Mouse (Mus musculus) gastrocnemius, postnatal 10 days (tissue): Measurements from ENCODE around the gene Nup85. TPM values are rescaled to one million over a fixed set of nuclear protein-coding genes. Genes with fewer than 3 reads are reported as not detected.
A peak's percentile ranks its signal among the peaks of the same experiment; 100 is the strongest.
"Not testable (repeated sequence)": the region's sequence is repeated elsewhere in the genome, so short reads cannot be mapped to it uniquely, and the experiment has no call there.

ENCODE experiments used
- DNase-seq: peaks from one replicate; pipeline ENCODE4 v3.0.0; 2021; ENCODE audit warnings: mixed read lengths
- long read RNA-seq, 2 experiments: library from polyadenylated mRNA; stranded (forward); transcript quantifications; one replicate each; pipeline ENCODE4 v2.0.0; 2021
- total RNA-seq, 2 experiments: library from RNA; stranded (reverse); gene quantifications; 2 replicates each; pipeline ENCODE4 v1.2.3; 2021

Gene Nup85
- 10 to 100 TPM; 23.5 to 33.2 TPM for total RNA-seq
- long read RNA-seq, experiment 1, transcript Nup85-201 (19 exons, 2,230 nt): major isoform, 30 of 46 reads
- long read RNA-seq, experiment 1, partial matches to known transcripts: 6 of 46 reads
- long read RNA-seq, experiment 1, other reads (novel, unspliced or antisense): 10 of 46 reads
- long read RNA-seq, experiment 2, transcript Nup85-201 (19 exons, 2,230 nt): major isoform, 37 of 46 reads
- long read RNA-seq, experiment 2, partial matches to known transcripts: 6 of 46 reads
- long read RNA-seq, experiment 2, other reads (novel, unspliced or antisense): 3 of 46 reads

DNA sequence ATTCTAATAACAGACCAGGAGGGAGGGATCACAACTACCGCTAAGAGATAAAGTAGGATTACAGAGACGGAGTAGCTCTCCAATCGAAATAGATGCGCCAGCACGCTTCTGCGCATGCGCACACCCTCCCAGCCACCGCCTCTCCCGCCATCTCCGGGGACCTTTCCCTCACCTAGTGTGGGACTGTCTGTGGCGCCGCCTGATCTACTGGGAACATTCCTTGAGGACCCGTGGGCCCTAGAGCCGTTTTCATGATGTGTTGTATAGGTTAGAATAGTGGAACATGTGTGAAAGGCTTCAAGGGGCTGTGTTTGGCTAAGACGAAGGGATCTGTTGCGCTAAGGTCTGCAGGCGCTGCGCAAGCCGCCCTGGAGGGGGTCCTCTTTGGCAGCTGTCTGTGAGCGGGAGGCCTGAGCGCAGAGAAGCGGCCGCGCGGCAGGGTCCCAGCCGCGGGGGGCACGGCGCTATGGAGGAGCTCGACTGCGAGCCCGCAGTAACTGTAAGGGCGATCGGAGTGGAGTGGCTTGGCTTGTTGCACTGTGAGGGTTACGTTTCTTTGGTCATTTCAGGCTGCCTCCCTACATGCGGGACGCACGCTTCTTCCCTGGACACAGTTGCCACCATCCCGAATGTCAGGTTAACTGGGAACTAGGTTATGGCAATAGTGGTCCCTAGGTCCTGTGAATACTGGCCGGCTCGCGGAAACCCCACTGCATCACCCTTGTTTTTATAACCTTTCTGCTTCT, at the start of gene Nup85:
Gene Nup85 (plus strand): TSS at position 371 of the 746 bp plus-strand sequence.
- DNase-seq: peak; percentile 99

DNA sequence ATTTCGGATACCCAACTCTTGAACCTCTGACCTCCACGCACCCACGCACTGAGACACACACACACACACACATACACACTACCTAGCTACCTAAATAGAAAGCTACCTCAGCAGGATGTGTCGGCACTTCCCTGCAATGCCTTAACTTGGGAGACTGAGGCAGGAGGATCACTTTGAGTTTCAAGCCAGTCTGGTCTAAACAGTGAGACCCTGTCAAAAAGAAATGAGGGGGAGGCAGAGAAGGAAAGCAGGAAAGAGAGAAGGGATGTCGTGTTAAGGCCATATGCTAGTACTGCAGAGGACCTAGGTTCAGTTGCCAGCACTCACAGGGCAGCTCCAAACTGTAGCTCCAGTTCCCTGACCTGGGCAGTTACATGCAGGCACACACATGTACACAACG, 49.2 kb upstream of the Nup85 start:
- DNase-seq: no peak

DNA sequence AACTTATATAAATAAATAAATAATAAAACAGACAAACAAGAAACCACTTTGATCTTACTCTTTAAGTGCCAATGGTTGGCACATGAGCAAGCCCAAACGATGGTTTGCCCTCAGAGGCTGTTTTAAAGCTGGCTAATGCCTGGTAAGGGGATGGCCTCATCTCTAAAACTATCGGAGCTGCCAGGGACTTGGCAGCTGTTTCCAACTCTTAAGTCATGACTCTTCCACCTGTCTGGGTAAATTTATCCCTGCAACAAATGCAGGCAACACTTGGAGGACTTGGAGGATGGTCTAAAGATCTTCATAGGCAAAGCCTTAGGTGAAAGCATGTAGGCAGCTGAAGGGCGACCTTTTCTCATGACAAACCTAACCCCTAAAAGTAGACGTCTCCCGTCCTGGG, 47.3 kb upstream of the Nup85 start:
- DNase-seq: no peak

DNA sequence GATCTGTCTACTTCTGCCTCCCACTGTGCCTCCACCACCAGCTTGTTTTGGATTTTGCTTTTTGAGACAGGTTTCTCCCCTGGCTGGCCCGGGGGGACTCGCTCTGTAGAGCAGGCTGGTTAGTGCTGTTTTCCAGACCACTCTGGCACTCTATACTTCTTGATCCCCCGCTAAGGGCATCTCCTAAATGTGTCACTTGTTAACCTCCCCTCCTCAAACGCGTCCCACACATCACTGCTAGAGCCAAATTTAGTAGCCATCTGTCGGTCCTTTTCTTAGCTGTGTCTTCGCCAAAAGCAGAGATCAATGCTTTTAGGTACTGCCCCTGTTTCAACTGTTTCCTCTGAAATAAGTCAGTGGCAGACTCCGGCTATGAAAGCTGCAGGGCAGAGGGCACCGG, 45.5 kb upstream of the Nup85 start:
- DNase-seq: no peak

DNA sequence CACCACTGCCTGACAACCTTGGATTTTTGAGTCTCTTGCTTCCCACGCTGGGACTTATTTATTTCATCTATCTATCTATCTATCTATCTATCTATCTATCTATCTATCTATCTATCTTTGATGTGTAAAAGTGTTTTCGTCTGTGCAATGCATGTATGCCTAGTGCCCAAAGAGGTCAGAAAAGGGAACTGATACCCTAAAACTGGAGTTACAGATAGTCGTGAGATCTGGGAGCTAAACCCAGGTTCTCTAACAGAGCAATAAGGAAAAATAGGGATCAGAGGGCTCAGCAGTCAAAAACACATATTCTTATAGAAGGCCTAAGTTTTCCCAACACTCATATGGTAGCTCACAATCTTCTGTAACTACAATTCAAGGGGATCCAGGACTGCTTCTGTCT, 44.7 kb upstream of the Nup85 start:
- no peak for DNase-seq

DNA sequence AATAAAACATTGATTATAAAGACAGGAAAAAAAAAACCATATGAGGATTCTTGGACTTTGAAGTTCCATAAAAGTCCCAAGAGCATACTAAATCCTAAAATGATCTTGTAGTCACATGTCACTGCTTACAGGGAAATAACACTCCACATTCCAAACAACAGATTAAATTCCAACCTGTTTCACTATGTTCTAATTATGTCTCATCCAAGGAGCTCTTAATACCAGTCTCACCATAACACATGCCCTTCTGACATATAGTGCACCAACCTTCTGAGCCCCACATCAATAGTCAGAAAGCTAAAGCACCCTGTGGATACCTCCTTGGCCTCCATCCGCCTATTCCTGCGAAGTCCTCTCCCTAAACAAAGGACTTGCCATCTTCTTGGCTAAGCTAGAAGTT, 44.0 kb upstream of the Nup85 start:
- DNase-seq: no peak

DNA sequence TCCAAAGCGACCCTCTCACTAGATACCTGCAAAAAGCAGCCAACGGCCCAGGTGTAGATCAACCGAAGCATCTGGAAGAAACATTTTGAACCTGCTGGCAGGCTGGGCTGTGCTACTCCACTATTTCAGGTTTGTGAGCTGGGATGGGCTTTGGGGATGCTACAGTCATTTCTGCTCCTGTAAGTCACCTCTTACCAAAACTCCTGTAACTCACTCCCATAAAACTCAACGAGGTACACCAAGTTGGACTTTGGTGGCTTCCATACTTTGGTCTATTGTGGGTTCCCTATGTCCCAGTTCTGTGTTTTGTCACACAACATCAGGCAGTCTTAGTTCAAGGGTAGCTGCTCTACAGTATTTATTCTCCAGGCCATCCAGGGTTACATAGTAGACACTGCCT, 43.2 kb upstream of the Nup85 start:
- no peak for DNase-seq

DNA sequence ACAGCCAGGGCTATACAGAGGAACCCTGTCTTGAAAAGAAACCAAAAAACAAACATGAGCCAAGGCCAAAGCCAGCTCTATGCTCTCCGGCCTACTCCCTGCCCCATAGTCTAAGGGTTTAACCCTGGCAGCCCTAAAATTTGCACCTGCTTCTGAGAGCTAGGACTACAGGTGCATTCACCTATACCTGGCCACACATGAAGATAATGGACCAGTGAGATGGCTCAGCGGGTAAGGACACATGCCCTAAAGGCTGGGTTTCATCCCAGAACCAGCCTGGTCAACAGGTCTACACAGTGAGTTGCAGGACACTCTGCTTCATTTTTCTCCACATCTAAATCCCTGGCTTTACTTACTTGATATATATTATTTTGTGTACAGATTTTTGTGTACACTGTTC, 42.0 kb upstream of the Nup85 start:
- no peak for DNase-seq

DNA sequence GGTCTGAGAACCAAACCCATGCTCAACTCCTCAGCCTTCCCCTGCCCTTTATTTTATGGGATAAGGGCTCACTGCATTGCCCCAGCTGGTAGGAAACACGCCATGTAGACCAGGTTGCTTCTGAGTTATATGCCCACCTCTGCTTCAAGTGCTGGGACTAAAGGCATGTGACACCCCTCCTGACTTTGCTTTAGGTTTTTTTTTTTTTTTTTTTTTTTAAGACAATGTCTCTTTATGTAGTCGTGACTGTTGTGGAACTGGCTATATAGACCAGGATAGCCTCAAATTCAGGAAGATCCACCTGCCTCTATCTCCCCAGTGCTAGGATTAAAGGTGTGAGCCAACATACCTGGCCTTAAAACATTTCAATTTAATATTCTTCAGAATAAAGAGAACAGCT, 41.5 kb upstream of the Nup85 start:
- DNase-seq: no peak

DNA sequence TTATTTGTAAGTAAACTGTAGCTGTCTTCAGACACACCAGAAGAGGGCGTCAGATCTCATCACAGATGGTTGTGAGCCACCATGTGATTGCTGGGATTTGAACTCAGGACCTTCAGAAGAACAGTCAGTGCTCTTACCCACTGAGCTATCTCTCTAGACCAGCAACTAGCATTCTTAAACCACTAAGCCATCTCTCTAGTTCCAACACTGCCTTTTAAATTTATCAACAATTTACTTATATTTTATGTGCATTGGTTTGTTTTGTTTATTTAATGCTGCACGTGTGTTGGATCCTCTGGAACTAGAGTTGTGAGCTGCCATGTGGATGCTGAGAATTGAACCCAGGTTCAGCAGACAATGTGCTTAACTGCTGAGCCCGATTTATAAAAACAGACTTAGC, 37.8 kb upstream of the Nup85 start:
- DNase-seq: not testable (repeated sequence)

DNA sequence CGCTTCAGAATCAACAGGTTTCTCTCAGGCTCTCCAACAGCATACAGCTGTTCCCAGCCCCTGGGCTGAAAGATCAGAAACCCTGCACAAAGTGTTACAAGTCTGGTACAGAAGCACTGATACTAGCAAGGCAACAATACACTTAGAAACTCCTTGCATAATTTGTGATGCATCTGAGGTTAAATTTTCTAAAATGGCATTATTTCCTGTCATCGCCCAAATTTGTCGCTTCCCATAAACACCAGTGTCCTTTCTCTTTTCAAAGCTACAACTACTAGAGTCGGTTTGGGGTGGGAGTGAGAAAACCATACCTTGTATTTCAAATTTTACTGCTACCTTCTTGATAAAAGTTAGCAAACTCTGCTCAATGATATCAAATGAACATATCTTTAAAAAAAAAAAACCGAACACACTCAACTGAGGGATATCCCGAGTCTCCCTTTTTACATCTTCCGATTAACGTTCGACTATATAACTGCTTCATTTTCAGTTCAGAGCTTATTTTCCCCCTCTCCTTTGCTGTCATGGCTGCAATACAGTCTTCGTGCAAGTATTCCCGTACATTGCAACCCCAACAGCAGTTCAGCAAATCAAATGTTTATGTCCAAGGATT, 29.4 kb upstream of the Nup85 start:
- DNase-seq: no peak

DNA sequence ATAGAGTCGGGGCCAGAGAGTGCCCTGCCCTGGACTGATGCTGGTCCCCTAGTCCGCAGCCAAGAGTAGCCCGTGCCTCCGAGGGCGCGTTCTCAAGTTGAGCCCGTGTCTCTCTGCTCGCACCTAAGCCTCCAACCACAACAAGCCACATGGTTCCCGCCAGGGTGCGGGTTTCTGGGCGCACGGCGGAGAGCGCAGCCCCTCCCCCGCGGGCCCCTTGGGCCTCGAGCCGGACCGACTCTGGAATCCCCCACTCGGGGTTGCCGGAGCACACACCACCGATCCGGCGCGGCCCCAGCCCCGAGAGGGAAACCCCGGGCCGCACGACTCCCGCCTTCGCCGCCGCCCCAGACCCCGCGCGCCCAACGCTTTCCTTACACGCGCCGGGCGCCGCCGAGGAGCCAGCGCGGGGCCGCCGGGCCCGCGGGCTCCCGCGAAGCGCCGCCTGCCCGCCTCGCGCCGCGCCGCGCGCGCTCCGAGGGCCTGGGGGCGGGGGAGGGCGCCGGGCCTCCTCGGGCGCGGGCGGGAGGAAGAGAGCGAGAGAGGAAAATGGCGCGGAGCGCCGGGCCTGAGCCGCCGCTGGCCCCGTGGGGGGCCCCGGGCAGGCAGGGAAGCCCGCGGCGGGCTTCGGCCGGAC, 28.7 kb upstream of the Nup85 start:
- DNase-seq: peak; percentile 72

DNA sequence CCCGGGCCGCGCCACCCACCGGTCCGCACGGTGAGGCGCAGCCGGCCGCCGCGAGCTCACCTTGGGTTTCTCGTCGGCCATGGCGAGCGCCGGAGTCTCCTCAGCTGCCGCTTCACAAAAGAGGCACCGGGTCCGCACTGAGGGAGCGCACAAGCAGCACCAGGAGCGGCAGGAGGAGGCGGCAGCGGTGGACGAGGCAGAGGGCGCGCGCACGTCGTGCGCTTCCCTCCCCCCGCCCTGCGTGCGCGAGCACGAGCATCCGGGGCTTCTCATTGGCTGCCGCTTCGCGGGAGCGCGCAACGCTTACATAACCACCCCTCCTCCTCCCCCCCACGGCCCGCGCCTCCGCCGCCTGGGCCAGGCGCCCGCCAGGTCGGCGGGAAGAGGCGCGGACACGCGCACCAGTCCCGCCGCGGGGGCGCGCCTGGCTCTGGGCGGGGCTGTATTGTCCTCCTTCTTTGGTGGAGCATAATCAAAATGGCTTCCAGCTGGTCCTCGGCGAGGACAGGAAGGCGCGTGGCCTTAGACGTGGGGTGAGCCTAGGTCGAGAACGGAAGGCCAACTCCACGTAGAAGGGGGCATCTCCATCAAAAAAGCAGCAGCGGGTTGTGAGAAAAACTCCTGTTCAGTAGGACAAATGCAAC, 28.1 kb upstream of the Nup85 start, which contains the start of gene Sumo2:
Gene Sumo2 (minus strand): TSS at position 239 of the 644 bp plus-strand sequence.
- peak; percentile 99 for DNase-seq

DNA sequence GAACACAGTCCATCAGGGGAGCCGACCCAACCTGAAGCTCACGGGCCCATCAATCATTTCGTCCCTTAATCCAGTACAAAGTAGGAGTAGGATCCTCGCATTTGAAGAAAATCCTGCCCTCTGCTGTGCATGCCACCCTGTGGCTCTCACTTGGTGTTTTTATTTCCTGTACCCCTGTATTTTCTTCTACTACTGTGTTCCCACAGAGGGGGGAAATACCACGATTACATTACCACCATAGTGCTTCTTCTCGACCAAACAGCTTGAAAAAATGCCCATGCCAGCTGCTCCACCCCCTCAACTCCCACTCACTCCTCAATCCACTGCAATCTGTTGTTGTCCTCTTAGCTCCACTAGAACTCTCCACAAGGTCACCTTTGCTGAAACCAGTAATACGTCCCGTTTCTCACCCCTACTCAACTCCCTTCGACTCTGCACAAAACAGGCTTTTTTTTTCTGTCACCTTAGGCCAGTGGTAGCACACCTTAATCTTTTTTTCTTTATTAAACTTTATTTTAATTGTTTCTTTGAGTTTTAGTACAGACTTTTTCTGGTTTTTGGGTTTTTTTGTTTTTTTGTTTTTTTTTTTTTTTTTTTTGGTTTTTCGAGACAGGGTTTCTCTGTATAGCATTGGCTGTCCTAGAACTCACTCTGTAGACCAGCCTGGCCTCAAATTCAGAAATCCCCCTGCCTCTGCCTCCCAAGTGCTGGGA, 27.2 kb upstream of the Nup85 start:
- no peak for DNase-seq

DNA sequence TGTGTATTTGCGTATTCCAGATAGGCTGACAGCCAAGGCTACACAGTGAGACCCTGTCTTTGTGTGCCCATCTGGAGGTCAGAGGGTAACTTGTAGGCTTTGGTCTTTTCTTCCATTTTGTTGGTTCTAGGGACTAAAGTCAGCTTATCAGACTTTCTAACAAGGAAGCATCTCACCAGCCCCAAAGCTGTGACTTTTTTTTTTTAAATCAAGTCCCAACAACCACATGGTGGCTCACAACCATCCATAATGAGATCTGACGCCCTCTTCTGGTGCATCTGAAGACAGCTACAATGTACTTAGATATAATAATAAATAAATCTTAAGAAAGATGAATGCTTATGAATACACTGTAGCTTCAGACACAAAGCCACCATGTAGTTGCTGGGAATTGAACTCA, 26.2 kb upstream of the Nup85 start:
- DNase-seq: no peak

DNA sequence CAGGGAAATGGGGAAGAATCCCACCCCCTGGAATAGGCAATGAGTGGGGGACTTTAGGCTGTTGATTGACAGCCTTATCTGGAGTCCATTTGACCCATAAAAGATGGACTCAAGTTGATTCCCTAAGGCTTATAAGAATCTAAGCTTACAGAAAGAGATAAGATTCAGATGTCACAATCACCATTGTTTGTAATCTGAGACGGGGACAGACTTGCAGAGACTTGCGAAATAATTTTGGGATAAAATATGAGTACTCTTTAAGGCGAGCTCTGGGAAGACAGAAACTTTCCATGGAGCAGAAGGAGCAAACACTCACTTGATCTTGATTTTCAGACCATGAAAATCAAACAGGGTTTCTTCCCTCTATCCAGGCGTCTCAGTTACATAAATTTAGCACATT, 20.7 kb upstream of the Nup85 start:
- DNase-seq: no peak

DNA sequence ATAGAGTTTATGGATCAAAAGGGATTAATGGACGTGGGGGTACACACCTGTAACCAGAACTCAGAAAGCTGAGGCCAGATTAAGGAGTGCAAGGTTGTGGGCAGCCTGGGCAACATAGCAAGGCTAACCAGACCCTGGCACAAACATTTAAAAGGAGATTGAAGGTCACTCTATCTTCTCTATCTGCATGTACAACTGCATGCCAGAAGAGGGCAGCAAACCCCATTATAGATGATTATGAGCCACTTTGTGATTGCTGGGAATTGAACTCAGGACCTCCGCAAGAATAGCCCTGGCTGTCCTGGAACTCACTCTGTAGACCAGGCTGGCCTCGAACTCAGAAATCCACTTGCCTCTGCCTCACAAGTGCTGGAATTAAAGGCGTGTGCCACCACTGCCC, 11.5 kb upstream of the Nup85 start:
- DNase-seq: no peak

DNA sequence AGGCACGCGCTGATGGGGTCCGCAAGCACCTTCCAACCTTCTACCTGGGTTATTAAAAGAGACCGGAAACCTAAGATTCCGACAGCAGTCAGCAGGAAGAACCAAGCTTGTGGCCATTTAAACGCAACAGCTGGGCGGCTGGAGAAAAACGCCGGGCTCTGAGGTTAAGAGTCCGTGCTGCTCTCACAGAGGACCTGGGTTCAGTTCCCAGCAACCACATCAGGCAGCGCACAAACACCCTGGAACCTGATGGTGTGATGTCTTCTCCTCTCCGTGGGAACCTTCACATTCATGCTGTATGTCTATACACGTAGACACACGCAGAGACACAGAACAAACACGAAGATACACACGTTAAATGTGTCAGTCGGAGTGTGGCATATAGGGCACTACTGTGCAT, 8.5 kb upstream of the Nup85 start:
- no peak for DNase-seq

DNA sequence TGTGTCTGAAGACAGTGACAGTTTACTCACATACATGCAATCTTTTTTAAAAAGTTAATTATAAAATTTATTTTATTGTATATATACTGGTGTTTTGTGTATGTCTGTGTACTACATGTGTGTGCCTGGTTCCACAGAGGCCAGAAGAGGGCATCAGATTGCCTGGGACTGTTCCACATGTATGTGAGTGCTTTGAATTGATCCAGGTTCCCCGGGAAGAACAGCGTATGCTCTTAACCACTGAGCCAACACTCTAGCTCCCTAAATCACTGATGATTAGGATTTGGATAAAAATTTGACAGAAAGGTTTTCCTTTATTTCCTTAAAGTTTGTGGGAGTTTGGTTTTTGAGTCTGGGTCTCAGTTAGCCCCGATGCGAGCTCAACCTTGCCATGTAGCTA, 828 bp upstream of the Nup85 start:
- DNase-seq: no peak

DNA sequence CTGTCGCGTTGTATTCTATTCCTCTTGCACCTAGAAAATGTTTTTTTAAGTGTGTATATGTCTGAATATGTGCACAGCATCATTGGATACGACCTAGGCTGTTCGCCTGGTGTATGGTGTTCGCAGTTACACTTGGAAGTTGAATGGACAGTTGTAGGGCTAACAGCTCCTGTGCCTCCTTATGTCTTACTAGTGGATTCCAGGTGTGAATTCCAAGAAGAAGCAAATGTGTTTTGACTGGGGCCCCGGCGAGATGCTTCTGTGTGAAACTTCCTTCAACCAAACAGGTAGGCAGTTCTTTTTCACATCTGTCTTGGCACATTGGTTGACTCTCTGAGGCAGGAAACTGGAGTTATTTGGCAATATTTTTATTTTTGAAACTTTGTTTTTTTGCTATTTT, 727 bp downstream of the Nup85 start:
- no peak for DNase-seq

DNA sequence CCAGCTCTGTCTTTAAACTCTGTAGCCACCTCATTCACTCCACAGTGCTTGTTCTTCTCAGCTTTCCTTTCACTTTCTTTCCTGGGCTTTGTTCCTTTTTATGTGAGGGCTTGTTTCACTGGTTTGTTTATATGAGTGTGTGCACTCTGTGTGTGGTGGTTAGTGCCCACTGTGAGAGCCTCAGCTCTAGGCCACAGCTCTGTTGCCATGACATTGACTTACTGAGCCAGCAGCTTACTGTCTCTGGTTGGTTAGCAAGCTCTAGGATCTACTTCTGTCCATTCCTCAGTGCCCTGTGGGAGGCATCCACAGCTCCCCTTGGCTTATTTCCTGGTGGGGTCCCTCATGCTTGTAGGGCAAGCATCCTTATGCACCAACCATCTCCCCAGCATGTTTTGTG, 14.8 kb downstream of the Nup85 start:
- DNase-seq: no peak
